Mouse (Mus musculus) Patski (cell line): ENCODE data around the gene Nxnl2. TPM values are rescaled to one million over a fixed set of nuclear protein-coding genes. Genes with fewer than 3 reads are reported as not detected.

Experiments
- ATAC-seq: fragments of 100-300 bp; one replicate; pipeline ENCODE4 v1.8.0; 2021
- CTCF ChIA-PET: fragments of 350-600 bp; sonication (Branson Sonifier 250); formaldehyde crosslinking; loops from one replicate; lab custom pipeline; 2022; ENCODE audit warnings: inconsistent platforms; lab: Charles Lee
- POLR2A ChIA-PET: fragments of 350-600 bp; sonication (Branson Sonifier 250); formaldehyde crosslinking; loops from one replicate; lab custom pipeline; 2022; ENCODE audit warnings: antibody characterized with exemption, inconsistent platforms; lab: Charles Lee
- DNase-seq: peaks from one replicate; pipeline ENCODE4 v3.0.0-alpha.2; 2011; ENCODE audit warnings: low read depth, low spot score
- H3K27me3 ChIP-seq: fragments of 371-371 bp; one replicate; pipeline ENCODE4 v1.5.1; 2021
- CTCF ChIP-seq: fragments of 100-300 bp; IDR thresholded peaks from one replicate; pipeline ENCODE4 v1.5.1; 2021
- in situ Hi-C: fragments of 300-500 bp; cut with MboI; formaldehyde crosslinking; loops from 3 replicates; pipeline ENCODE4 v1.11.1; 2018; ENCODE audit warnings: low pct_unique_long_range_greater_than_20kb, mixed read lengths
- polyA plus RNA-seq: library from polyadenylated mRNA; unstranded; gene quantifications from one replicate; pipeline ENCODE4 v1.2.3, GENCODE M21; 2021

The Nxnl2 gene
- polyA plus RNA-seq = 0.17 TPM

DNA sequence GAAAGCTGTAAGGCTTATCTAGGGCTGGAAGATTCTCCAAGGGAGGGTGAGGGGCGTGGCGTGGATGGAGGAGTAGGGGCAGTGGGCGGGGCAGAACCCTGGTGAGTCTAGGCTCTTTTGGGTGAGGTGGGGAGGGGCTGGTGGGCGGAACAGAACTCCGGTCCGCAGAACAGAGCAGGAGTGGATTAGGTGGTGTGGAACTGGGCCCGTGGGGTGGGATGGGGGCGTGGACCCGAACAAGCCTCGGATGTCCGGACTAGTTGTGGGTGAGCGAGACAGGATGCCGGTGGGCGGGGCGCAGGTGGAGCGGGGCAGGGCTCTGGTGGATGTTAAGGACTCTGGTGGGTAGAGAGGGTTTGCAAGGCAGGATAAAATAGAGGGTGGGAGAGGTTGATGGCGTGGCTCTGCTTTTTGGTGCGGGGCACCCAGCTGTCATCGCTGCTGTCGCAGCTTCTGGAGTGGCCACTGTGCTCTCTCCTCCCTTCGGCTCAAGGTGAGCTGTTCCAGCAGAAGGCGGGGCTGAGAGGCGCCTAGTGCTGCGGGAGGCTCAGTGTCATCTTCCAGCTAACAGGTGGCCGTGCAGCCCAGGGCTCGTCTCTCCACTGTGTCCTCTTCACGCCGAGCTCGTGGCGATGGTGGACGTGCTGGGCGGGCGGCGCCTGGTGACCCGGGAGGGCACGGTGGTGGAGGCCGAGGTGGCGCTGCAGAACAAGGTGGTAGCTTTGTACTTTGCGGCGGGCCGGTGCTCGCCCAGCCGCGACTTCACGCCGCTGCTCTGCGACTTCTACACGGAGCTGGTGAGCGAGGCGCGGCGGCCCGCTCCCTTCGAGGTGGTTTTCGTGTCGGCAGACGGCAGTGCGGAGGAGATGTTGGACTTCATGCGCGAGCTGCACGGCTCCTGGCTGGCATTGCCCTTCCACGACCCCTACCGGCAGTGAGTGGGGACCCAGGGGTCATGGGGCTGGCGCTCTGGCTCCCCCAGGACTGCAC is at the start of gene Nxnl2:
TSS of gene Nxnl2 (plus strand) at position 332 of the 990 bp plus-strand sequence.
- DNase-seq (no peak), ATAC-seq (peak; percentile 32)
- no peaks in the 10 kb centered on the region for H3K27me3 ChIP-seq
- in situ Hi-C loops = no loop called here
- TF ChIP-seq CTCF = no peak
- CTCF ChIA-PET = no interaction called here
- POLR2A ChIA-PET = no interaction called here

DNA sequence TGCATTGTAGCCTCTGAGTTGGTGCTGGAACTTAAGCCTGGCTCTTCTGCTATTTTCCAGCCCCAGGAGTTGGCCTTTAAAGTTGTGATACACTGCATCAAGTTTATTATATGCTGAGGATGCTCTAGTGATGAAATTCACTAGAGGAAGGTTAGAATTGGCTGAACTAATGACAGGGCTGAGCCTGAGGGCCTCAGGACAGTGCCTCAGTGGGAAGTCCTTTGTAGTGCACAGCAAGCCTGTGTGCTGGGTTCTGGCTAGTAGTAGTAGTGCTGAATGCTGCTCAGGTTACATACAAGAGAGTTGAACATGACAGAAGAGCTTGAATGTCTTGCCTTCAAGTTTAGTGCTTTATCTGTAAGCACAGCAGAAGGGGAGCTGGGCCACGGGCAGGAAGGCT is 48.9 kb upstream of the Nxnl2 start:
- DNase-seq (no peak), ATAC-seq (no peak)
- CTCF ChIA-PET = no interaction called here
- no peaks in the 10 kb centered on the region for H3K27me3 ChIP-seq
- in situ Hi-C loops = no loop called here
- no peak for TF ChIP-seq CTCF
- POLR2A ChIA-PET = no interaction called here

DNA sequence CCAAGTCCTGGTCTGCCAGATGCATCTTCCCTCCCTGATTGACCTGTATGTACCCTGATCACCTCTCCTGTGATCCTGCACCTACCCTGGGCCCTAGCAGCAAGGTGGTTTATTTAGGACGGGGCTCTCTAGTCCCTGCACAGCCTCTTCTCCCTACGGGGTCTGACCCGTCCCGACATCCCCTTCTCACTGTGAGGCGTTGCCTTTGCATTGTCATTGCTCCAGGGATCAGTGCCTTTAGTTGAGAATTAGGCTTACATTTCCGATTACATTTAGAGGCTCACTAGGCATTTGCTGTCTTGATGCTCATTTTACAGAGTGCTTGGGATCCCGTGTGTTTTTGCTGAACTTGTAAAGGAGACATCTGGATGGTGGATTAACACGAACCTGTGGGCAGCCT is 48.1 kb upstream of the Nxnl2 start:
- no peak for TF ChIP-seq CTCF
- no peaks in the 10 kb centered on the region for H3K27me3 ChIP-seq
- ChIA-PET POLR2A (no interaction called here), CTCF (no interaction called here)
- in situ Hi-C loops = no loop called here
- DNase-seq = no peak
- ATAC-seq = no peak

- ATAC-seq (no peak), DNase-seq (no peak)
- in situ Hi-C loops = no loop called here
- ChIA-PET CTCF (no interaction called here), POLR2A (interaction anchor here (1.2 kb wide), 1 partner anchor 17 kb away, joined by 4 read pairs; no protein-coding TSS in a partner anchor)
- TF ChIP-seq CTCF = no peak
- no peaks in the 10 kb centered on the region for H3K27me3 ChIP-seq
These were observed 45.5 kb upstream of the Nxnl2 start for GRCm38 (mm10) chr13:51125357-51125756.

- DNase-seq (no peak), ATAC-seq (no peak)
- no peak for TF ChIP-seq CTCF
- in situ Hi-C loops = no loop called here
- ChIA-PET CTCF (no interaction called here), POLR2A (no interaction called here)
- no peaks in the 10 kb centered on the region for H3K27me3 ChIP-seq
These were observed 42.9 kb upstream of the Nxnl2 start for GRCm38 (mm10) chr13:51127906-51128305.

- ChIA-PET CTCF (no interaction called here), POLR2A (no interaction called here)
- in situ Hi-C loops = no loop called here
- TF ChIP-seq CTCF = no peak
- no peaks in the 10 kb centered on the region for H3K27me3 ChIP-seq
- DNase-seq = no peak
- ATAC-seq = peak; percentile 77
These were observed 42.4 kb upstream of the Nxnl2 start for GRCm38 (mm10) chr13:51128417-51128816.

- ATAC-seq (no peak), DNase-seq (no peak)
- in situ Hi-C loops = no loop called here
- no peaks in the 10 kb centered on the region for H3K27me3 ChIP-seq
- CTCF ChIA-PET = interaction anchor here (1.1 to 1.8 kb wide), 2 partner anchors 11 kb away, joined by 4 read pairs; no protein-coding TSS in a partner anchor
- POLR2A ChIA-PET = no interaction called here
- TF ChIP-seq CTCF = no peak
These were observed 39.6 kb upstream of the Nxnl2 start for GRCm38 (mm10) chr13:51131179-51131578.

GRCm38 (mm10) chr13:51136315-51136714 is 34.5 kb upstream of the Nxnl2 start:
- ATAC-seq (no peak), DNase-seq (no peak)
- in situ Hi-C loops = no loop called here
- H3K27me3 ChIP-seq = no peaks in the 10 kb centered on the region
- CTCF ChIA-PET = no interaction called here
- POLR2A ChIA-PET = no interaction called here
- TF ChIP-seq CTCF = no peak

DNA sequence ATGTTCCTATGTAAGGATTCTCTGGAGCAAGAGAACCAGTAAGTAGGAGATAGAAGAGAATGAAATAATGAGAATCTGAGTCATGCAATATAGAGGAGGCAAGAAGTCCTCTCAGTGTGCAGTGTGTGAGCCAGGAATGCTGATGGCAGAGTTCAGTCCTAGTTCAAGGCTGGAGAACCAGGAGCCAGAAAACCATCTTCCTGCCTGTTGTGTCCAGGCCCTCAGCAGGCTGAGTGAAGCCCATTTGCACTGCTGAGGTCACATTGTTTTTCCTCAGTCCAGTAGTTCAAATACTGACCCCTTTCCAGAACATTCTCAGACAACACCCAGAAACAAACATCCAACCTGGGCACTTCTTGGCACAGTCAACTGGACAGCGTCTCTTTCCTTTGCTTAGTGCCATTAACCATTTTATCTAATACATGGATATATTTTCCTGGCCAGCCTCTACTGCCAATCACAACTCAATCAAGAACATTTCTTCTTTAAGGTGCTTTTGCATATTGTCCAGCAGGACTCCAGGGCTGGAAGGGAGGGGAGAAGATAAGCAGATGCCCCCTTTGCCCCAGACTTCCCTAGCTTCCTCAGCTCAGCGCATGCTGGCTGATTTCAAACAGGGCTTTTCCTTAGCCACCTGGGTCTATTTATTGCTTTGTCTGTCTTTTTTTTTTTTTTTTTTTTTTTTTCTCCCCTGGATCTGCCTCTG is 33.7 kb upstream of the Nxnl2 start:
- no peaks in the 10 kb centered on the region for H3K27me3 ChIP-seq
- POLR2A ChIA-PET = interaction anchor here (0.6 kb wide), 1 partner anchor 34 kb away, joined by 5 read pairs; no protein-coding TSS in a partner anchor
- TF ChIP-seq CTCF = no peak
- ATAC-seq = no peak
- CTCF ChIA-PET = no interaction called here
- in situ Hi-C loops = no loop called here
- DNase-seq = no peak

DNA sequence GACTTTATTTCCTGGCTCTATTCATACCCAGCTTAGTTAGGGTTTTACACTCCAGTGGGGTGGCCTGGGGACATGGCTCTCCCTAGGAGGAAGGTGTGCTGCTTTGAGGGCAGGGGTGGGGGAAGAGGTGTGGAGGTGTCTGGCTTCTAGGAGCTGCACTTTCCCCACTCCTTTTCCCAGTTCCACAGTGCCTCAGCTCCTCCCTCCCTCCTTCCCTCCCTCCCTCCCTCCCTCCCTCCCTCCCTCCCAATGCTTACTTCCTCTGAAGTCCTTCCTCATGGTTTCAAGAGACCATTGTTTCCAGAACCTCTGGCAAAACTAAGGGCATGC is 33.2 kb upstream of the Nxnl2 start:
- ATAC-seq (no peak), DNase-seq (no peak)
- ChIA-PET CTCF (no interaction called here), POLR2A (interaction anchor here (0.6 kb wide), 1 partner anchor 35 kb away, joined by 5 read pairs; no protein-coding TSS in a partner anchor)
- H3K27me3 ChIP-seq = no peaks in the 10 kb centered on the region
- TF ChIP-seq CTCF = no peak
- in situ Hi-C loops = no loop called here

- in situ Hi-C loops = no loop called here
- no peak for TF ChIP-seq CTCF
- no peak for DNase-seq
- no peaks in the 10 kb centered on the region for H3K27me3 ChIP-seq
- ATAC-seq = no peak
- ChIA-PET POLR2A (no interaction called here), CTCF (no interaction called here)
These were observed 23.7 kb upstream of the Nxnl2 start for GRCm38 (mm10) chr13:51147106-51147505.
